Mouse (Mus musculus): ENCODE results near the gene Stx4a. TPM values are rescaled to one million over a fixed set of nuclear protein-coding genes. Genes with fewer than 3 reads are reported as not detected.
A peak's percentile ranks its signal among the peaks of the same experiment; 100 is the strongest.

Stx4a gene
- polyA plus RNA-seq, 1 experiment from 2014 or later: 19.4 TPM

GRCm38 (mm10) chr7:127811240-127811639, 12.9 kb upstream of the Stx4a start:
- H3K9me3 ChIP-seq (ENCODE audit: control insufficient read depth, low read length): no peaks in the 10 kb centered on the region
- 78% methylated on average over 4 of the region's 4 CpGs for WGBS
- ATAC-seq (replicated peaks; ENCODE audit: low FRiP score) (no peak), DNase-seq (ENCODE audit: low spot score) (no peak)
- no peak overlapping the region for H3K4me3 ChIP-seq (ENCODE audit: low read depth, low read length)
- H3K4me2 ChIP-seq: no peak overlapping the region
- no peak overlapping the region for H3K27ac ChIP-seq (ENCODE audit: low read depth, low read length)
- no peaks in the 10 kb centered on the region for H3K36me3 ChIP-seq (ENCODE audit: control insufficient read depth, insufficient read depth, low read length)
- peaks cover 35% of the 10 kb centered on the region for H3K4me1 ChIP-seq (replicated peaks; ENCODE audit: control insufficient read depth, insufficient read depth, low read length)
- no peaks in the 10 kb centered on the region for H3K27me3 ChIP-seq (replicated peaks; ENCODE audit: control insufficient read depth, insufficient read depth, low read length)
- no peak overlapping the region for H3K9ac ChIP-seq (ENCODE audit: low read depth, low read length)

- WGBS: 75% methylated on average over 3 of the region's 3 CpGs
- H3K4me3 ChIP-seq (ENCODE audit: low read depth, low read length): no peak overlapping the region
- H3K36me3 ChIP-seq (ENCODE audit: control insufficient read depth, insufficient read depth, low read length): no peaks in the 10 kb centered on the region
- no peak for ATAC-seq (replicated peaks; ENCODE audit: low FRiP score)
- H3K27ac ChIP-seq (ENCODE audit: low read depth, low read length): no peak overlapping the region
- H3K9me3 ChIP-seq (ENCODE audit: control insufficient read depth, low read length): no peaks in the 10 kb centered on the region
- no peak overlapping the region for H3K9ac ChIP-seq (ENCODE audit: low read depth, low read length)
- no peak for DNase-seq (ENCODE audit: low spot score)
- no peaks in the 10 kb centered on the region for H3K27me3 ChIP-seq (replicated peaks; ENCODE audit: control insufficient read depth, insufficient read depth, low read length)
- H3K4me1 ChIP-seq (replicated peaks; ENCODE audit: control insufficient read depth, insufficient read depth, low read length): peaks cover 31% of the 10 kb centered on the region
- no peak overlapping the region for H3K4me2 ChIP-seq
Observed at GRCm38 (mm10) chr7:127812292-127812691, 11.8 kb upstream of the Stx4a start.

DNA sequence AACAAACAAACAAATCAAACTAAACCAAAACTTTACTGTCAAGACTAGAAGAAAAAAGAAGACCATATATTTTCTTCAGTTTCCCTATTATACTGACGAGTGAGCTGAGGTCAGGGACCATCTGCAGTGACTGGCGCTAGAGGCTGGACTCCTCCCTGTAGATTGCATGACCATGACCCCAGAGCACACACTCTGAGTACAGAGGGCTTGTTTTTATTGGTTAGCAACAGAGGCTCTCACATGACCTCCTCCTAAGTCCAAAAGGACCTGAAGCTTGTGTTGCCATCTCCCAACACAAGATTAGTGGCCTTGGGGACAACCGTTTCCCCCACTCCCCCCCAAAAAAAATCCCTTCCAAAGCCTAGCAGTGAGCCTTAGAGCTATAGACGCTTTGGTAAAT, 10.3 kb upstream of the Stx4a start:
- H3K4me2 ChIP-seq: no peak overlapping the region
- H3K9me3 ChIP-seq (ENCODE audit: control insufficient read depth, low read length): no peaks in the 10 kb centered on the region
- H3K9ac ChIP-seq (ENCODE audit: low read depth, low read length): no peak overlapping the region
- peaks cover 26% of the 10 kb centered on the region for H3K4me1 ChIP-seq (replicated peaks; ENCODE audit: control insufficient read depth, insufficient read depth, low read length)
- H3K27ac ChIP-seq (ENCODE audit: low read depth, low read length): peak overlapping the region; percentile 68; the same call in 1 of the 2 replicates
- DNase-seq (ENCODE audit: low spot score) (no peak), ATAC-seq (replicated peaks; ENCODE audit: low FRiP score) (no peak)
- no peak overlapping the region for H3K4me3 ChIP-seq (ENCODE audit: low read depth, low read length)
- H3K36me3 ChIP-seq (ENCODE audit: control insufficient read depth, insufficient read depth, low read length): no peaks in the 10 kb centered on the region
- no peaks in the 10 kb centered on the region for H3K27me3 ChIP-seq (replicated peaks; ENCODE audit: control insufficient read depth, insufficient read depth, low read length)
- WGBS: 65% methylated on average over 4 of the region's 4 CpGs

GRCm38 (mm10) chr7:127814241-127814921, 9.7 kb upstream of the Stx4a start:
- Histone ChIP-seq H3K4me2 (no peak overlapping the region), H3K9me3 (ENCODE audit: control insufficient read depth, low read length) (no peaks in the 10 kb centered on the region), H3K27me3 (replicated peaks; ENCODE audit: control insufficient read depth, insufficient read depth, low read length) (no peaks in the 10 kb centered on the region), H3K4me1 (replicated peaks; ENCODE audit: control insufficient read depth, insufficient read depth, low read length) (peaks cover 26% of the 10 kb centered on the region), H3K4me3 (ENCODE audit: low read depth, low read length) (no peak overlapping the region), H3K36me3 (ENCODE audit: control insufficient read depth, insufficient read depth, low read length) (no peaks in the 10 kb centered on the region), H3K27ac (ENCODE audit: low read depth, low read length) (peak overlapping the region; percentile 68), H3K9ac (ENCODE audit: low read depth, low read length) (no peak overlapping the region)
- 74% methylated on average over 19 of the region's 19 CpGs for WGBS
- DNase-seq (ENCODE audit: low spot score) (no peak), ATAC-seq (replicated peaks; ENCODE audit: low FRiP score) (no peak)

DNA sequence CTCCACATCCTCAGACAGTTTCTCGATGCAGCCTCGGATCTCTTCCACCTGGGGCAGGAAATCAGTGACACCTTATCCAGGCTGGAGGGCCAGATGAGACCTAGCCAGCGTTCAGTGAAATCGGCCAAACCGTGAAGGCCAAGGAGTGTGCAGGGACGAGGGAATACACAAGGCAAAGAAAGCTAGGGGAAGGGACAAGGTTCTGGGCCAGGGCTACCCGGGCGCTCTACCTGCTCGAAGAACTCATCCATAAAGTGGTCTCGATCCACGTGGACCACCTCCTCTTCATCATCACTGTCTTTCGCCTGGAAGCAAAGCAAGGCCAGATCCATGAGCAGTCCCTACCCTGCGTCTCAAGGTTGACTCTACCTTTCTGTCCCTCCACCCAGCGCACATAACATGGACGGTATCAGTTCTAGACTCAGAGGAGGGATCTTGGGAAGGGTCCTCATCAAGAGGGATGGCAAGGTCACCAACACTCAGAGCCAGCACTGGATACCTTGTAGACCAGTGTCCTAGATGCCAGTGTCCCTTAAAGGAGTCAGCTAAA, 8.9 kb upstream of the Stx4a start:
- peaks cover 26% of the 10 kb centered on the region for H3K4me1 ChIP-seq (replicated peaks; ENCODE audit: control insufficient read depth, insufficient read depth, low read length)
- no peak overlapping the region for H3K4me3 ChIP-seq (ENCODE audit: low read depth, low read length)
- no peaks in the 10 kb centered on the region for H3K27me3 ChIP-seq (replicated peaks; ENCODE audit: control insufficient read depth, insufficient read depth, low read length)
- no peaks in the 10 kb centered on the region for H3K9me3 ChIP-seq (ENCODE audit: control insufficient read depth, low read length)
- peak overlapping the region; percentile 68 for H3K27ac ChIP-seq (ENCODE audit: low read depth, low read length)
- no peak overlapping the region for H3K4me2 ChIP-seq
- WGBS: 82% methylated on average over 15 of the region's 15 CpGs
- no peak overlapping the region for H3K9ac ChIP-seq (ENCODE audit: low read depth, low read length)
- H3K36me3 ChIP-seq (ENCODE audit: control insufficient read depth, insufficient read depth, low read length): no peaks in the 10 kb centered on the region
- ATAC-seq (replicated peaks; ENCODE audit: low FRiP score) (no peak), DNase-seq (ENCODE audit: low spot score) (no peak)

GRCm38 (mm10) chr7:127815954-127816821, 7.9 kb upstream of the Stx4a start:
- peak overlapping the region; percentile 17 for H3K9ac ChIP-seq (ENCODE audit: low read depth, low read length)
- peak; percentile 58 for ATAC-seq (replicated peaks; ENCODE audit: low FRiP score)
- DNase-seq (ENCODE audit: low spot score): no peak
- no peaks in the 10 kb centered on the region for H3K27me3 ChIP-seq (replicated peaks; ENCODE audit: control insufficient read depth, insufficient read depth, low read length)
- WGBS: 60% methylated on average over 15 of the region's 15 CpGs
- no peak overlapping the region for H3K4me2 ChIP-seq
- H3K9me3 ChIP-seq (ENCODE audit: control insufficient read depth, low read length): no peaks in the 10 kb centered on the region
- H3K4me1 ChIP-seq (replicated peaks; ENCODE audit: control insufficient read depth, insufficient read depth, low read length): peaks cover 27% of the 10 kb centered on the region
- H3K4me3 ChIP-seq (ENCODE audit: low read depth, low read length): no peak overlapping the region
- no peak overlapping the region for H3K27ac ChIP-seq (ENCODE audit: low read depth, low read length)
- H3K36me3 ChIP-seq (ENCODE audit: control insufficient read depth, insufficient read depth, low read length): no peaks in the 10 kb centered on the region

DNA sequence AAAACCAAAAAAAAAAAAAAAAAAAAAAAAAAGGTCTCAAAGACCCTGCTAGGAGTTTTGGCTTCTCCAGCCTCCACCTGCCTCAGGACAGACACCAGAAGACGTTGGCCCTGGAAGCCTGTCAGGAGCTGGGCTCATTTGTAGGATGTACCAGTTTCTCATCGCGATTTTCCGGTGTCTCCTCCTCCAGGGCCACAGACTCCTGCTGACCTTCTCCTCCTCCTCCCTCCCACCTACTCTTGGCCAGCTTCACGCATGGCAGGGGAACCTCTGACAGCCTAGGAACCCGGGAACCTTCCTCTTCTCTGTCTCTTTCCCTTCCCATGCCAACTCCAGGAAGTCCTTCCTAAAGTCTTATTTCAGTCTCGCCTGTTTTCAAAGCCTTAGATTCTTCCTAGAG, 7.0 kb upstream of the Stx4a start:
- Histone ChIP-seq H3K9me3 (ENCODE audit: control insufficient read depth, low read length) (no peaks in the 10 kb centered on the region), H3K9ac (ENCODE audit: low read depth, low read length) (no peak overlapping the region), H3K27me3 (replicated peaks; ENCODE audit: control insufficient read depth, insufficient read depth, low read length) (no peaks in the 10 kb centered on the region), H3K4me1 (replicated peaks; ENCODE audit: control insufficient read depth, insufficient read depth, low read length) (peaks cover 29% of the 10 kb centered on the region), H3K4me2 (no peak overlapping the region), H3K27ac (ENCODE audit: low read depth, low read length) (no peak overlapping the region), H3K4me3 (ENCODE audit: low read depth, low read length) (no peak overlapping the region), H3K36me3 (ENCODE audit: control insufficient read depth, insufficient read depth, low read length) (no peaks in the 10 kb centered on the region)
- ATAC-seq (replicated peaks; ENCODE audit: low FRiP score): no peak
- 73% methylated on average over 7 of the region's 7 CpGs for WGBS
- DNase-seq (ENCODE audit: low spot score): no peak

DNA sequence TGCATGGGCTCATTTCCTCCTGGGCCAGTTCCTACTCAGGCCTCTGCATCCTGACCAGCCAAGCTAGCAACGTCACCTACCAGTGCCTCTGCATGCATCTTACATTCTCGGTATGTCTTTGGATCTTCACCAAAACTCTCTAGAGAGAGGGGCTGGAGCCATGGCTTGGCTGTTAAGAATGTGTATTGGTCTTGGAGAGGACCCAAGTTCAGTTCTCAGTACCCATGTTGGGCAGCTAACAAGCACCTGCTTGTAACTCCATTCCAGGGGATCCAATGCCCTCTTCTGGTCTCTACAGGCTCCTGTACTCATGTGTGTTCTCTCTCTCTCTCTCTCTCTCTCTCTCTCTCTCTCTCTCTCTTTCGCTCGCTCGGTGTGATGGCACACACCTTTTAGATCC, 6.3 kb upstream of the Stx4a start:
- no peak overlapping the region for H3K4me2 ChIP-seq
- no peaks in the 10 kb centered on the region for H3K36me3 ChIP-seq (ENCODE audit: control insufficient read depth, insufficient read depth, low read length)
- ATAC-seq (replicated peaks; ENCODE audit: low FRiP score) (no peak), DNase-seq (ENCODE audit: low spot score) (no peak)
- H3K4me3 ChIP-seq (ENCODE audit: low read depth, low read length): no peak overlapping the region
- H3K4me1 ChIP-seq (replicated peaks; ENCODE audit: control insufficient read depth, insufficient read depth, low read length): peaks cover 29% of the 10 kb centered on the region
- H3K27me3 ChIP-seq (replicated peaks; ENCODE audit: control insufficient read depth, insufficient read depth, low read length): no peaks in the 10 kb centered on the region
- H3K9me3 ChIP-seq (ENCODE audit: control insufficient read depth, low read length): no peaks in the 10 kb centered on the region
- no peak overlapping the region for H3K27ac ChIP-seq (ENCODE audit: low read depth, low read length)
- no peak overlapping the region for H3K9ac ChIP-seq (ENCODE audit: low read depth, low read length)
- WGBS: 86% methylated on average over 5 of the region's 5 CpGs

All from liver, embryonic 11.5 days (tissue).